Mouse (Mus musculus): ENCODE data around the gene Slc6a1.

GRCm38 (mm10) chr6:114238892-114239644 lies 43.4 kb upstream of the Slc6a1 start:
- no peak for TF ChIP-seq CTCF (IDR thresholded peaks at IDR 0.05; ENCODE audit: extremely low read depth, insufficient read depth, insufficient read length, insufficient replicate concordance)
- no peak for TF ChIP-seq POLR2A (IDR thresholded peaks at IDR 0.05; ENCODE audit: low read depth, low read length)

Data from spleen, adult 2 months (tissue).